Comparison of ENCODE assay signal across 14 mouse cellular contexts in genomic region chr1:53856501-53857103, GRCm38 (mm10).
DNase-seq lines count a peak whose midpoint lies in the region; ATAC-seq and TF ChIP-seq lines count a peak whose summit lies in the region.
"Had no signal": no experiment of that assay in that cellular context is flagged by ENCODE, and none has a peak within 500 bp of the region (broad histone marks: within the 10 kb centered on the region; RNA-seq: fewer than 3 reads in every experiment).

No protein-coding gene starts in this region.

- H3K4me3 ChIP-seq in heart, adult 2 months, result no peak overlapping the region
- no peak overlapping the region for H3K4me3 ChIP-seq in heart, embryonic 11.5 days (ENCODE audit: low read depth, low read length)
- no peak overlapping the region for H3K4me3 ChIP-seq in thymus, adult 2 months (ENCODE audit: control insufficient read depth, insufficient read depth, low read length)
- H3K4me3 ChIP-seq: hindbrain, embryonic 12.5 days; neural tube, embryonic 12.5 days; stomach, embryonic 15.5 days had no signal

- intact Hi-C loops in heart, adult 2 months (cut with DNase I), result no loop called here

- TF ChIP-seq CTCF in heart, adult 2 months (IDR thresholded peaks at IDR 0.05), result no peak
- TF ChIP-seq CTCF in thymus, adult 2 months (IDR thresholded peaks at IDR 0.05; ENCODE audit: borderline replicate concordance, control insufficient read depth, extremely low read depth, insufficient read depth, low read length, poor library complexity), result no peak

- H3K9me3 ChIP-seq in heart, embryonic 11.5 days (replicated peaks; ENCODE audit: control insufficient read depth, low read length), result no peaks in the 10 kb centered on the region
- H3K9me3 ChIP-seq: hindbrain, embryonic 12.5 days; neural tube, embryonic 12.5 days; stomach, embryonic 15.5 days had no signal

- H3K27ac ChIP-seq in heart, adult 2 months, result 0 out of 2 replicates have a peak overlapping the region, but pooled peaks have one; percentile 0
- no peak overlapping the region for H3K27ac ChIP-seq in heart, embryonic 11.5 days (ENCODE audit: low read depth, low read length)
- H3K27ac ChIP-seq in thymus, adult 2 months (ENCODE audit: control insufficient read depth, insufficient read depth, low read length), result no peak overlapping the region
- H3K27ac ChIP-seq: hindbrain, embryonic 12.5 days; neural tube, embryonic 12.5 days; stomach, embryonic 15.5 days had no signal

- H3K9ac ChIP-seq in heart, adult 2 months (ENCODE audit: low read depth, low read length), result no peak overlapping the region
- no peak overlapping the region for H3K9ac ChIP-seq in heart, embryonic 11.5 days (ENCODE audit: low read depth, low read length)
- H3K9ac ChIP-seq: hindbrain, embryonic 12.5 days; neural tube, embryonic 12.5 days; stomach, embryonic 15.5 days had no signal

- no peak overlapping the region for H3K4me2 ChIP-seq in heart, embryonic 11.5 days
- H3K4me2 ChIP-seq: hindbrain, embryonic 12.5 days; neural tube, embryonic 12.5 days; stomach, embryonic 15.5 days had no signal

- DNase-seq in heart, adult 2 months, result peak in 1 of 2 experiments; percentile 37
- DNase-seq in R1 (ENCODE audit: low read depth, low spot score), result peak; percentile 69
- DNase-seq in thymus, adult 2 months, result peak; percentile 39
- DNase-seq in MN1 (ENCODE audit: low spot score), result no peak
- no peak for DNase-seq in left cerebral cortex, adult 11 months (ENCODE audit: low spot score)
- no peak for DNase-seq in embryo, embryonic 10.5 days (ENCODE audit: low spot score)
- DNase-seq: liver; right cerebral cortex, postnatal 25 days had no signal

- peaks cover 26% of the 10 kb centered on the region for H3K36me3 ChIP-seq in heart, adult 2 months (ENCODE audit: control insufficient read depth, insufficient read depth, low read length)
- no peaks in the 10 kb centered on the region for H3K36me3 ChIP-seq in heart, embryonic 11.5 days (ENCODE audit: control insufficient read depth, insufficient read depth, low read length)
- H3K36me3 ChIP-seq in thymus, adult 2 months (ENCODE audit: control insufficient read depth, insufficient read depth, low read length), result no peaks in the 10 kb centered on the region
- H3K36me3 ChIP-seq: hindbrain, embryonic 12.5 days; neural tube, embryonic 12.5 days; stomach, embryonic 15.5 days had no signal

- no peaks in the 10 kb centered on the region for H3K27me3 ChIP-seq in heart, adult 2 months (ENCODE audit: control insufficient read depth, insufficient read depth, low read length)
- no peaks in the 10 kb centered on the region for H3K27me3 ChIP-seq in heart, embryonic 11.5 days (ENCODE audit: control insufficient read depth, insufficient read depth, low read length)
- no peaks in the 10 kb centered on the region for H3K27me3 ChIP-seq in thymus, adult 2 months (ENCODE audit: control insufficient read depth, insufficient read depth, low read length)
- H3K27me3 ChIP-seq: CH12.LX; hindbrain, embryonic 12.5 days; neural tube, embryonic 12.5 days; stomach, embryonic 15.5 days had no signal

- H3K79me2 ChIP-seq in heart, adult 2 months (replicated peaks; ENCODE audit: control insufficient read depth, insufficient read depth, low read length), result no peaks in the 10 kb centered on the region

- peaks cover 5% of the 10 kb centered on the region for H3K4me1 ChIP-seq in heart, adult 2 months (ENCODE audit: control insufficient read depth, insufficient read depth, low read length)
- H3K4me1 ChIP-seq in heart, embryonic 11.5 days (ENCODE audit: control insufficient read depth, insufficient read depth, low read length), result no peaks in the 10 kb centered on the region
- peaks cover 7% of the 10 kb centered on the region for H3K4me1 ChIP-seq in thymus, adult 2 months (replicated peaks; ENCODE audit: control insufficient read depth, insufficient read depth, low read length)
- H3K4me1 ChIP-seq: hindbrain, embryonic 12.5 days; neural tube, embryonic 12.5 days; stomach, embryonic 15.5 days had no signal

- ATAC-seq in heart, embryonic 11.5 days (replicated peaks; ENCODE audit: insufficient number of reproducible peaks, low FRiP score, low TSS enrichment), result no peak
- ATAC-seq in hematopoietic stem cell, adult 5-6 weeks (replicated peaks in 1 of 2; ENCODE audit: insufficient read depth in 1 of 2, low FRiP score in 2 of 2, low TSS enrichment in 1 of 2, low read depth in 1 of 2, poor library complexity in 2 of 2, severe bottlenecking in 2 of 2), result peak; percentile 87 to 95

- 64% methylated on average over 7 of the region's 7 CpGs for WGBS in heart, adult 2 months
- 88% methylated on average over 7 of the region's 7 CpGs for WGBS in heart, embryonic 11.5 days (ENCODE audit: insufficient replicate concordance)
- WGBS in thymus, adult 2 months, result 10% methylated on average over 7 of the region's 7 CpGs

- no peak for TF ChIP-seq POLR2A in heart, adult 2 months (IDR thresholded peaks at IDR 0.05; ENCODE audit: insufficient read depth, low read depth, low read length)
- TF ChIP-seq POLR2A in thymus, adult 2 months (IDR thresholded peaks at IDR 0.05; ENCODE audit: control insufficient read depth, extremely low read depth, insufficient read depth, low read length, poor library complexity), result no peak

- no peak for TF ChIP-seq EP300 in heart, adult 2 months (IDR thresholded peaks at IDR 0.05; ENCODE audit: insufficient read depth, low read depth, low read length)

Comparison
In these comparisons a context has a peak if more than half of its experiments do, and no peak if none do; other contexts are left out.
1. DNase-seq: peak in R1 (single experiment) and thymus, adult 2 months (single experiment); none in MN1 (single experiment), left cerebral cortex, adult 11 months (single experiment) and embryo, embryonic 10.5 days (single experiment).